Mouse (Mus musculus): ENCODE measurements around the gene Apobec4. TPM values are rescaled to one million over a fixed set of nuclear protein-coding genes. Genes with fewer than 3 reads are reported as not detected.
"Not testable (repeated sequence)": the region's sequence is repeated elsewhere in the genome, so short reads cannot be mapped to it uniquely, and the experiment has no call there.

Gene Apobec4
- total RNA-seq, 2 experiments from 2014 or later: not detected

- peak; percentile 92 for TF ChIP-seq CTCF (IDR thresholded peaks at IDR 0.05)
- intact Hi-C loops (cut with DNase I): no loop called here
- peak overlapping the region; percentile 42 for H3K4me3 ChIP-seq
- no peak overlapping the region for H3K27ac ChIP-seq
- DNase-seq: peak; percentile 88
Observed at GRCm38 (mm10) chr1:152779071-152779737, 28.9 kb downstream of the Apobec4 start.

- TF ChIP-seq CTCF (IDR thresholded peaks at IDR 0.05): no peak
- DNase-seq: no peak
- intact Hi-C loops (cut with DNase I): no loop called here
- Histone ChIP-seq H3K4me3 (no peak overlapping the region), H3K27ac (no peak overlapping the region)
Observed at GRCm38 (mm10) chr1:152784620-152785019, 34.3 kb downstream of the Apobec4 start.

- intact Hi-C loops (cut with DNase I); H3K27ac ChIP-seq; DNase-seq; H3K4me3 ChIP-seq: not testable (repeated sequence)
Observed at GRCm38 (mm10) chr1:152785446-152785845, 35.1 kb downstream of the Apobec4 start.

GRCm38 (mm10) chr1:152786953-152787352 is 36.6 kb downstream of the Apobec4 start:
- no peak for TF ChIP-seq CTCF (IDR thresholded peaks at IDR 0.05)

GRCm38 (mm10) chr1:152788121-152788660 is 37.8 kb downstream of the Apobec4 start:
- no peak for DNase-seq
- intact Hi-C loops (cut with DNase I): no loop called here
- no peak for TF ChIP-seq CTCF (IDR thresholded peaks at IDR 0.05)
- Histone ChIP-seq H3K27ac (no peak overlapping the region), H3K4me3 (no peak overlapping the region)

More at GRCm38 (mm10) chr1:152786953-152787352, 36.6 kb downstream of the Apobec4 start:
- Histone ChIP-seq H3K27ac (no peak overlapping the region), H3K4me3 (no peak overlapping the region)
- DNase-seq: no peak
- intact Hi-C loops (cut with DNase I): no loop called here

- intact Hi-C loops (cut with DNase I): loop anchor here (2.0 to 10.0 kb wide), 3 partner anchors 113 to 595 kb away; partner anchors contain the start of gene Smg7
- DNase-seq: peak; percentile 39
- Histone ChIP-seq H3K27ac (no peak overlapping the region), H3K4me3 (no peak overlapping the region)
- TF ChIP-seq CTCF (IDR thresholded peaks at IDR 0.05): peak; percentile 72
Observed at GRCm38 (mm10) chr1:152790254-152790653, 39.9 kb downstream of the Apobec4 start.

- TF ChIP-seq CTCF (IDR thresholded peaks at IDR 0.05): no peak
- no peak for DNase-seq
- Histone ChIP-seq H3K27ac (no peak overlapping the region), H3K4me3 (no peak overlapping the region)
- intact Hi-C loops (cut with DNase I): loop anchor here (2.0 to 10.0 kb wide), 3 partner anchors 112 to 594 kb away; partner anchors contain the start of gene Smg7
Observed at GRCm38 (mm10) chr1:152790821-152791220, 40.5 kb downstream of the Apobec4 start.

- intact Hi-C loops (cut with DNase I): loop anchor here (2.0 to 10.0 kb wide), 3 partner anchors 112 to 594 kb away; partner anchors contain the start of gene Smg7
- no peak for DNase-seq
- no peak for TF ChIP-seq CTCF (IDR thresholded peaks at IDR 0.05)
- Histone ChIP-seq H3K4me3 (no peak overlapping the region), H3K27ac (0 out of 2 replicates have a peak overlapping the region, but pooled peaks have one; percentile 8)
Observed at GRCm38 (mm10) chr1:152791269-152791668, 40.9 kb downstream of the Apobec4 start.

GRCm38 (mm10) chr1:152792736-152793494 is 42.6 kb downstream of the Apobec4 start:
- Histone ChIP-seq H3K27ac (peak overlapping the region; percentile 51), H3K4me3 (no peak overlapping the region)
- intact Hi-C loops (cut with DNase I): loop anchor here (5.0 to 10.0 kb wide), 2 partner anchors 299 to 592 kb away; no protein-coding TSS in a partner anchor
- DNase-seq: no peak
- TF ChIP-seq CTCF (IDR thresholded peaks at IDR 0.05): no peak

GRCm38 (mm10) chr1:152793495-152794130 is 43.3 kb downstream of the Apobec4 start:
- peak overlapping the region; percentile 49 for H3K27ac ChIP-seq
- no peak for TF ChIP-seq CTCF (IDR thresholded peaks at IDR 0.05)
- no peak for DNase-seq
- intact Hi-C loops (cut with DNase I): loop anchor here (5.0 to 10.0 kb wide), 2 partner anchors 299 to 591 kb away; no protein-coding TSS in a partner anchor
- no peak overlapping the region for H3K4me3 ChIP-seq

- intact Hi-C loops (cut with DNase I): loop anchor here (10.0 kb wide), 1 partner anchor 589 kb away; no protein-coding TSS in a partner anchor
- no peak for DNase-seq
- no peak for TF ChIP-seq CTCF (IDR thresholded peaks at IDR 0.05)
- H3K27ac ChIP-seq: no peak overlapping the region
- H3K4me3 ChIP-seq: no peak overlapping the region
Observed at GRCm38 (mm10) chr1:152795688-152796255, 45.4 kb downstream of the Apobec4 start.
